Mouse (Mus musculus) heart, embryonic 14.5 days (tissue): ENCODE data around the gene Gramd4. TPM values are rescaled to one million over a fixed set of nuclear protein-coding genes. Genes with fewer than 3 reads are reported as not detected.

Experiments used
- ATAC-seq: fragments of 200-750 bp; cut with Nextera tagmentation; 2 replicates; pipeline ENCODE4 v1.8.0; 2017; ENCODE audit warnings: low read depth, moderate TSS enrichment; ENCODE audit not compliant: insufficient number of reproducible peaks, insufficient read depth, low FRiP score
- H3K27ac ChIP-seq, 2 experiments: fragments of 200-500 bp in 1 of 2; fragments of 300-500 bp in 1 of 2; sonication (generic) in 1 of 2; replicated peaks in 1 of 2; 2 replicates each; pipeline ENCODE4 v1.5.1; 2012 to 2014; ENCODE audit warnings: low read depth in 2 of 2, low read length in 2 of 2, control low read depth in 1 of 2, mild to moderate bottlenecking in 1 of 2, mixed read lengths in 1 of 2; ENCODE audit not compliant: control insufficient read depth in 1 of 2, insufficient read depth in 1 of 2
- H3K27me3 ChIP-seq: fragments of 300-500 bp; sonication (generic); 2 replicates; pipeline ENCODE4 v1.6.1; 2014; ENCODE audit warnings: mild to moderate bottlenecking, low read length, control low read depth; ENCODE audit not compliant: control insufficient read depth, insufficient read depth
- H3K36me3 ChIP-seq: fragments of 300-500 bp; sonication (generic); 2 replicates; pipeline ENCODE4 v1.6.1; 2014; ENCODE audit warnings: mild to moderate bottlenecking, control low read depth, low read length, mixed read lengths; ENCODE audit not compliant: control insufficient read depth, insufficient read depth
- H3K4me1 ChIP-seq, 2 experiments: fragments of 200-500 bp in 1 of 2; fragments of 300-500 bp in 1 of 2; sonication (generic) in 1 of 2; 2 replicates each; pipeline ENCODE4 v1.6.1; 2012 to 2014; ENCODE audit warnings: low read length in 2 of 2, control low read depth in 1 of 2, mixed read lengths in 1 of 2; ENCODE audit not compliant: control insufficient read depth in 2 of 2, insufficient read depth in 2 of 2
- H3K4me2 ChIP-seq: fragments of 300-500 bp; sonication (generic); 2 replicates; pipeline ENCODE4 v1.6.1; 2014; ENCODE audit warnings: mild to moderate bottlenecking, low read length
- H3K4me3 ChIP-seq, 2 experiments: fragments of 200-500 bp in 1 of 2; fragments of 300-500 bp in 1 of 2; sonication (generic) in 1 of 2; 2 replicates each; pipeline ENCODE4 v1.5.1; 2012 to 2014; ENCODE audit warnings: low read length in 2 of 2, mild to moderate bottlenecking in 2 of 2, control low read depth in 1 of 2, low read depth in 1 of 2, moderate library complexity in 1 of 2; ENCODE audit not compliant: control insufficient read depth in 1 of 2, insufficient read depth in 1 of 2
- H3K9ac ChIP-seq: fragments of 300-500 bp; sonication (generic); 2 replicates; pipeline ENCODE4 v1.6.1; 2014; ENCODE audit warnings: mild to moderate bottlenecking, low read length
- H3K9me3 ChIP-seq: fragments of 300-500 bp; sonication (generic); 2 replicates; pipeline ENCODE4 v1.6.1; 2016; ENCODE audit warnings: low read length, control low read depth; ENCODE audit not compliant: control insufficient read depth
- WGBS: fragments of 180-500 bp; shearing (Covaris S2); extraction: QIAGEN DNeasy Blood & Tissue Kit; methylation state at CpG from one replicate; pipeline ENCODE4 v1.1.7; 2014; 5-methylcytosine and 5-hydroxymethylcytosine counted together
- polyA plus RNA-seq: library from polyadenylated mRNA; unstranded; fragments of >200 nt; fragmentation: Nextera tagmentation; extraction: Ambion mirVana; gene quantifications from 2 replicates; pipeline ENCODE4 v1.2.1, GENCODE M21; 2014

Gene Gramd4
- polyA plus RNA-seq: 9.7 and 10.9 TPM in 2 replicates

DNA sequence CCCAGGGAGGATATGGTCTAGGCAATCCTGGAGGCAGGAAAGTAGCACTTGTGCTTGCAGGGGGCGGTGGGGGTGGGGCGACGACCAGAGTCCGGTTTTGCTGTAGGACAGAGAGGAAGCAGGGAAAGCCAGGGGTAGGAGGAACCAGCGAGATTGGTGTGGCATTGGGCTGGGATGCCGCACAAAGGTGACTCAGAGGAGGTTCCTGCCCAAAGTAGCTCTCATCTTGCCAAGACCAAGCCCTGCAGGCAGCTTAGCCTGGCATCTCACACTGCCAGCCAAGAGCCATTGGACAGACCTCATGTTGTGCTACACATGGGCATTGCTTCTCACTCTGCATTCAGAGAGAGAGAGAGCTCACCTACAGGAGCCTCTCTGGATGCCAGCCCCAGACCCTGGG is at the start of gene Gramd4:
Gene Gramd4 (plus strand): TSS at position 283 of the 400 bp plus-strand sequence.
- H3K4me2 ChIP-seq: peak within 1 kb of the TSS; percentile 92
- H3K27me3 ChIP-seq: no peaks in the 10 kb centered on the region
- peak within 1 kb of the TSS; percentile 94 for H3K4me3 ChIP-seq
- no peak for ATAC-seq
- H3K9ac ChIP-seq: peak within 1 kb of the TSS; percentile 97
- 21% methylated on average over 6 of the region's 6 CpGs for WGBS
- H3K4me1 ChIP-seq: peaks cover 21 to 39% of the 10 kb centered on the region in 2 experiments
- no peaks in the 10 kb centered on the region for H3K9me3 ChIP-seq
- H3K27ac ChIP-seq: peak within 1 kb of the TSS; percentile 69 to 89
- no peaks in the 10 kb centered on the region for H3K36me3 ChIP-seq

DNA sequence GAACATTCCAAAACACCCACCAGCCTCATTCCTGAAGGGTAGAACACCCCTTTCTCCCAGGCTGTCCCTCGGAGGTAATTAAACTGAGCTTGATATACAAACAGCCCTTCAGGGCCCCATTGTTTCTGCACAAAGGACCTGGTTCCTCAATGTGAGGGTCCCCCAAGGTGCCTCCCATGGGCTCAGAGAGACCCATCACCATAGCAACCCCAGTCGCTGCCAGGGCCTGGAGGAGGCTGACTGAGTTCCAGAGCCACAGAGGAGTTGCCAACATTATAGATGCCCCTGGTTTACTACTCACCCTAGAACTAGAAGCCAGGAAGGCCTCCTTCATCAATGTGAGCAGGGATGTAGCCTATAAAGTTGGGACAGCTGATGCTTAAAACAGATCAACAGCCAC is 44.4 kb upstream of the Gramd4 start:
- Histone ChIP-seq H3K36me3 (no peaks in the 10 kb centered on the region), H3K9me3 (no peaks in the 10 kb centered on the region), H3K4me3 (no peak overlapping the region), H3K4me2 (no peak overlapping the region; the same call in 1 of the 2 replicates), H3K4me1 (peaks cover 22 to 31% of the 10 kb centered on the region in 2 experiments), H3K27me3 (no peaks in the 10 kb centered on the region), H3K9ac (no peak overlapping the region), H3K27ac (no peak overlapping the region)
- WGBS: 59% methylated on average over 2 of the region's 2 CpGs
- no peak for ATAC-seq

DNA sequence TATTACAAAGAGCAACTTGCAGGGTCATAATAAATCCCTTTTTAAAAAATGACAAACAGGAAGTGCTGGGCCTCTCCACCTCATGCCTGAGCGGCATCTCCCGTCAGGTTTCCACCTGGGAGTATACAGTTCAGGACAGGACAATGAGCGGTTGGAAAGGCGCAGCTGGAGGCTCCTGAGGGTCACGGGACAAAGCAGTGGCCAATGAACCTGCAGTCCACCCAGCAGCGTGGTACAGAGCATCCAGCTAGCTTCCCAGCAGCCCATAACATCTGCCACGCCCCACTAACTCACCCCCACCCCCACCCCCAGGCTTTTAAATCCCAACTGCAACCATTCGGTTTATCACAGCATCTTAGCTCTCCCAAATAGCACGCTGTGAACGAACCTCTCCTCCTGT is 43.8 kb upstream of the Gramd4 start:
- Histone ChIP-seq H3K27me3 (no peaks in the 10 kb centered on the region), H3K4me1 (peaks cover 22 to 30% of the 10 kb centered on the region in 2 experiments), H3K9me3 (0 out of 2 replicates have a peak, but pooled peaks cover under 1% of the 10 kb centered on the region), H3K9ac (no peak overlapping the region), H3K4me3 (no peak overlapping the region), H3K36me3 (no peaks in the 10 kb centered on the region), H3K4me2 (no peak overlapping the region; the same call in 1 of the 2 replicates), H3K27ac (no peak overlapping the region)
- WGBS: 55% methylated on average over 10 of the region's 10 CpGs
- no peak for ATAC-seq

DNA sequence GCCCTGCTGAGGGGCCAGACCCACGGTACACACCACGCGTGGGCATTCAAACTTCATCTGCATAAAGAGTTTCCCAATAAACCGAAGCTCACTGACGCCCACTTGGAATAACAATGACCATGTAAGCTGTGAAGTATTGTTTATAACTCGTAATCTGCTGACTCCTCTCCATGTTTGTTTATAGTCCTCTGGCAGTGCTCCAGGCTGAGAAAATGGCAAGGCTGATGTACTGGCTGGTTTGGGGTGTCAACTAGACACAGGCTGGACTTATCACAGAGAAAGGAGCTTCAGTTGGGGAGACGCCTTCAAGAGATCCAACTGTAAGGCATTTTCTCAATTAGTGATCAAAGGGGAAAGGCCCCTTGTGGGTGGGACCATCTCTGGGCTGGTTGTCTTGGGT is 42.5 kb upstream of the Gramd4 start:
- H3K9me3 ChIP-seq: 0 out of 2 replicates have a peak, but pooled peaks cover 6% of the 10 kb centered on the region
- no peak overlapping the region for H3K4me2 ChIP-seq
- no peaks in the 10 kb centered on the region for H3K27me3 ChIP-seq
- no peak overlapping the region for H3K27ac ChIP-seq
- peaks cover 22 to 30% of the 10 kb centered on the region in 2 experiments for H3K4me1 ChIP-seq
- H3K4me3 ChIP-seq: no peak overlapping the region
- H3K9ac ChIP-seq: no peak overlapping the region
- H3K36me3 ChIP-seq: no peaks in the 10 kb centered on the region
- WGBS: 86% methylated on average over 7 of the region's 7 CpGs
- ATAC-seq: no peak

- Histone ChIP-seq H3K9ac (0 out of 2 replicates have a peak overlapping the region, but pooled peaks have one; percentile 8), H3K9me3 (0 out of 2 replicates have a peak, but pooled peaks cover 6% of the 10 kb centered on the region), H3K27me3 (no peaks in the 10 kb centered on the region), H3K4me1 (peaks cover 22 to 35% of the 10 kb centered on the region in 2 experiments), H3K4me3 (no peak overlapping the region), H3K4me2 (no peak overlapping the region; the same call in 1 of the 2 replicates), H3K27ac (peak overlapping the region in 1 of 2 experiments; percentile 4; a peak in 1 of 4 replicates), H3K36me3 (no peaks in the 10 kb centered on the region)
- ATAC-seq: peak; percentile 36; the same call in 1 of the 2 replicates
- WGBS: 20% methylated on average over 13 of the region's 13 CpGs
Observed at GRCm38 (mm10) chr15:86015860-86016541, 41.5 kb upstream of the Gramd4 start.

- H3K9me3 ChIP-seq: 0 out of 2 replicates have a peak, but pooled peaks cover 6% of the 10 kb centered on the region
- H3K4me1 ChIP-seq: peaks cover 28 to 48% of the 10 kb centered on the region in 2 experiments
- no peak overlapping the region for H3K27ac ChIP-seq
- ATAC-seq: no peak
- H3K4me2 ChIP-seq: no peak overlapping the region
- no peaks in the 10 kb centered on the region for H3K36me3 ChIP-seq
- H3K9ac ChIP-seq: no peak overlapping the region
- H3K27me3 ChIP-seq: no peaks in the 10 kb centered on the region
- H3K4me3 ChIP-seq: no peak overlapping the region
- WGBS: 84% methylated on average over 6 of the region's 6 CpGs
Observed at GRCm38 (mm10) chr15:86017336-86017735, 40.2 kb upstream of the Gramd4 start.

- Histone ChIP-seq H3K4me1 (peaks cover 20 to 36% of the 10 kb centered on the region in 2 experiments), H3K4me3 (no peak overlapping the region), H3K9me3 (0 out of 2 replicates have a peak, but pooled peaks cover 6% of the 10 kb centered on the region), H3K27ac (no peak overlapping the region), H3K9ac (no peak overlapping the region), H3K27me3 (no peaks in the 10 kb centered on the region), H3K36me3 (no peaks in the 10 kb centered on the region), H3K4me2 (no peak overlapping the region)
- 92% methylated on average over 5 of the region's 5 CpGs for WGBS
- ATAC-seq: no peak
Observed at GRCm38 (mm10) chr15:86018753-86019512, 38.6 kb upstream of the Gramd4 start.
